Mouse (Mus musculus) cerebellum, adult 9-10 months (tissue): Measurements from ENCODE around the gene Ep300.
"Not testable (repeated sequence)": the region's sequence is repeated elsewhere in the genome, so short reads cannot be mapped to it uniquely, and the experiment has no call there.

Experiments
- DNase-seq: peaks from one replicate; pipeline ENCODE4 v3.0.0; 2022

Gene Ep300

DNA sequence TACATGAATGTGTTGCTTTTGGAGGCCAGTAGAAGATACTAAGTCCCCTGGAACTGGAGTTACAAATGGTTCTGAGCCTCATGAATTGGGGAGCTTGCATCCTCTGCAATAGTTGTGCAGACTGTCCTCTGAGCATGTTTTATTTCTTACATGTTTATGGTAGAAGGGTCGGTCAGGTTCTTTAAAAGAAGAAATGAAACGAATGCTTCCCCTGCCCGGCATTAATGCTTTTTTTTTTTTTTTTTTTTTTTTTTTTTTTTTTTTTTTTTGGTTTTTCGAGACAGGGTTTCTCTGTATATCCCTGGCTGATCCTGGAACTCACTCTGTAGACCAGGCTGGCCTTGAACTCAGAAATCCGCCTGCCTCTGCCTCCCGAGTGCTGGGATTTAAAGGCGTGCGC, 13.6 kb downstream of the Ep300 start:
- DNase-seq: not testable (repeated sequence)

DNA sequence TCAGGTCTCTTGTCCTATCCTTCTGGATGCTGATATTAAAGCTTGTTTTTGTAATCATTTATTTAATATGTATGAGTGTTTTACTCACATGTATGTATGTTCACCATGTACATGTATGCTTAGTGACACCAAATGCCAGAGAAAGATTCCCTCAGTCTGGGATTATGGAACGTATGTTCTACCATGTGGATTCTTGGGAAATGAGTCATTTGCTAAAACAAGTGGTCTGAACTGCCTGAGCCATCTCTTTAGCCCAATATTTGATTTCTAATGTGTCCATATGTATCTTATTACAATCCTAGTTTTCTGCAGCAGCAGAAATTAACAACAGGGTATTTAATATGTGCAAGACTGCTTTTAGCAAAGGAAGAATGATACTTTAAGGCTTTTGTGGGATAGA, 20.1 kb downstream of the Ep300 start:
- no peak for DNase-seq

DNA sequence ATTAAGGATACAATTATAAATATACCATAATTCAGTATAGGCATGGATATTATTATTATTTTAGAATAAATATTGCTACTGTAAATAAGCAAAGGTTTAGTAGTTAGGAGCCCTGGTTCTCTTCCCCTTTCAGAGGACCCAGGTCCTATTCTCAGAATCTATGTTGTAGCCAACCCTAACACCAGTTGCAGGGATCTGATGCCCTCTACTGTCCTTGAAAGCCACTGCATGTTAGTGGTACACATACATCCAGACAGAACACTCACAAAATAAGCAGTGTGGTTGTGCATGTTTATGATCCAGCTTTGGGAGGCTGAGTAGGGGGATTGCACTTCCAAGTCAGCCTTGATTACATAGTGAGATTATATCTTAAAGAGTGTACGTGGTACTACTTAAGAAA, 21.5 kb downstream of the Ep300 start:
- DNase-seq: no peak

DNA sequence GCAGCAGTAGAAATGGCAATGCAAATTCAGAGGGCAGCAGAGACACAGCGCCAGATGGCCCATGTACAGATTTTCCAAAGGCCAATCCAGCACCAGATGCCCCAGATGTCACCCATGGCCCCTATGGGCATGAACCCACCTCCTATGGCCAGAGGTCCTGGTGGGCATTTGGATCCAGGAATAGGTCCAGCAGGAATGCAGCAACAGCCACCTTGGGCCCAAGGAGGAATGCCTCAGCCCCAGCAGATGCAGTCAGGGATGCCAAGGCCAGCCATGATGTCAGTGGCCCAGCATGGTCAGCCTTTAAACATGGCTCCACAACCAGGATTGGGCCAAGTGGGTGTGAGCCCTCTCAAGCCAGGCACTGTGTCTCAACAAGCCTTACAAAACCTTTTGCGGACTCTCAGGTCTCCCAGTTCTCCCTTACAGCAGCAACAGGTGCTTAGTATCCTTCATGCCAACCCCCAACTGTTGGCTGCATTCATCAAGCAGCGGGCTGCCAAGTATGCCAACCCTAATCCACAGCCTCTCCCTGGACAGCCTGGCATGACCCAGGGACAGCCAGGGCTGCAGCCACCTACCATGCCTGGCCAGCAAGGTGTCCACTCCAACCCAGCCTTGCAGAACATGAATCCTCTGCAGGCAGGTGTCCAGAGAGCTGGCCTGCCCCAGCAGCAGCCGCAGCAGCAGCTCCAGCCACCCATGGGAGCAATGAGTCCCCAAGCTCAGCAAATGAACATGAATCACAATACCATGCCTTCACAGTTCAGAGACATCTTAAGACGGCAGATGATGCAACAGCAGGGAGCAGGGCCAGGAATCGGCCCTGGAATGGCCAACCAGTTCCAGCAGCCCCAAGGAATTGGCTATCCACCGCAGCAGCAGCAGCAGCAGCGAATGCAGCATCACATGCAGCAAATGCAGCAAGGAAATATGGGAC, 64.6 kb downstream of the Ep300 start:
- peak; percentile 77 for DNase-seq

- DNase-seq: peak; percentile 87
These were observed 65.5 kb downstream of the Ep300 start for GRCm38 (mm10) chr15:81650636-81651035.

- no peak for DNase-seq
These were observed 76.5 kb downstream of the Ep300 start for GRCm38 (mm10) chr15:81661701-81662100.

DNA sequence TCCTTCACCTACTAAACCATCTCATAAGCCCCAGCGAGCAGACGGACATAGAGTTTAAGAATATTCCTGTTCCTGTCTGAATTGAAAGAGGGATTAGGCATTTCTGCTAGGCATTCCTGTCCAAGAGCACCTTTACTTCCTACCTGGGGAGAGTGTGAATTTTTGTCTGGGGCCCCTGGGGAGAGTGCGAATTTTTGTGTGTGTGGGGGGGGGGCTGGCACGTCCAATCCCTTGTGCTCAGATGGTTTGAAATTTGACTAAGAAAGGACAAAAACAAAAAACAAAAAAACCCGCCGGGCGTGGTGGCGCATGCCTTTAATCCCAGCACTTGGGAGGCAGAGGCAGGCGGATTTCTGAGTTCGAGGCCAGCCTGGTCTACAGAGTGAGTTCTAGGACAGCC, 78.1 kb downstream of the Ep300 start:
- peak; percentile 24 for DNase-seq

- peak; percentile 88 for DNase-seq
These were observed 78.8 kb downstream of the Ep300 start, which contains the start of gene L3mbtl2 for GRCm38 (mm10) chr15:81663697-81664561. Gene L3mbtl2 (plus strand): TSS chr15:81663889.

DNA sequence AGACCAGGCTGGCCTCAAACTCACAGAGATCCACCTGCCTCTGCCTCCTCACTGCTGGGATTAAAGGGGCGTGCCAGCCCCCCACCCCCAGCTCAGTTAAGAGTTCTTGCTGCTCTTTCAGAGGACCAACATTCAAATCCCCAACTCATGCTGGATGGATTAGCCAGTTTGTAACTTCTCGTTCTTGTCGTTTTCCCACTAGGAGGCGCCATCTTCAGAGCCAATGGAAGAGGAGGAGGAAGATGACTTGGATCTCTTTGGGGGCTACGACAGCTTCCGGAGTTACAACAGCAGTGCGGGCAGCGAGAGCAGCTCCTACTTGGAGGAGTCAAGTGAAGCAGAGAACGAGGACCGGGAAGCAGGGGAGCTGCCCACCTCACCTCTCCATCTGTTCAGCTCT, 81.8 kb downstream of the Ep300 start:
- no peak for DNase-seq

GRCm38 (mm10) chr15:81670231-81670640, 85.1 kb downstream of the Ep300 start:
- DNase-seq: peak; percentile 38

DNA sequence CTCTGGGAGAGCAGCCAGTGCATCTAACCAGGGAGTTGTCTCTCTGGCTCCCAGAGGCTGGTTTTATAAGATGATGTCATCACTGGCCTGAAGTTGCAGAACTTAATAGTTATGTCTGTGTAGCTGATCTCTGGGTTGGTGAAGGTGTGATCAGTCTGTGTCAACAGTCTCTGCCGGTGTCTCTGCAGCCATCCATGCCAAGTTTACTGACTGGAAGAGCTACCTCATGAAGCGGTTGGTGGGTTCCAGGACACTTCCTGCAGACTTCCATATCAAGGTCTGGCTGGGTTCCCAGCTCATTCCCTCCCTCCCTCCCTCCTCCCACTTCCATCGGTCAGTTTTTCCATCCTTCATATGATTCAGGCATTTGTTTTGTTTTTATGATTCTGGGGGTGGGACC, 91.5 kb downstream of the Ep300 start:
- no peak for DNase-seq

DNA sequence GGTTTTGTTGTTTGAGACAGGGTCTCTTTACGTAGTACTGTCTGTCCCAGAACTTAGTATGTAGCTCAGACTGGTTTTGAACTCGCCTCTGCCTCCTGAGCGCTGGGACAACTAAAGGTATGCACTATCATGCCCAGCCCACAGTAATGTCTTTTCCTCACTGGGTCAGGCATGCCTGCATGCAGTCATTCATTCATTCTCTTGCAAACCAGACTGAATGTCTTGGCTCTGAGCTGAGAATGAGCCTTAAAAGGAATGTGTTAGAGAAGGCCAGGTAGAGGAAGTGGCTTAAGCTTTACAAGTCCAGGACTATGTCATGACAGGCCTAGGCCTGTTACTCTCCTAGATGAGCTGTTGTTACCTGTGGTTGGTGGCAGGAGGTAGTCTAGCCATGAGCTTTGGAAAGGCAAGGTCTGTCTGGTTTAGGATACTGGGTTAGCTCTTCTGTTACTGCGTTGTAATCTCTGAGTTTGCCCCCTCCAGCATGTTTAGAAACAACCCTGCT, 95.2 kb downstream of the Ep300 start:
- no peak for DNase-seq

GRCm38 (mm10) chr15:81693366-81693966, 108.3 kb downstream of the Ep300 start:
- DNase-seq: no peak

GRCm38 (mm10) chr15:81693967-81694881, 109.1 kb downstream of the Ep300 start:
- DNase-seq: peak; percentile 86

GRCm38 (mm10) chr15:81694891-81695290, 109.7 kb downstream of the Ep300 start:
- no peak for DNase-seq

GRCm38 (mm10) chr15:81697175-81697574, 112.0 kb downstream of the Ep300 start, which contains the start of gene Chadl:
Gene Chadl (minus strand): TSS chr15:81697287.
- DNase-seq: no peak

- DNase-seq: peak; percentile 62
These were observed 112.7 kb downstream of the Ep300 start for GRCm38 (mm10) chr15:81697847-81698246.

GRCm38 (mm10) chr15:81698532-81698931, 113.4 kb downstream of the Ep300 start:
- no peak for DNase-seq

GRCm38 (mm10) chr15:81700161-81700560, 115.0 kb downstream of the Ep300 start:
- no peak for DNase-seq

- DNase-seq: no peak
These were observed 115.5 kb downstream of the Ep300 start for GRCm38 (mm10) chr15:81700601-81701000.

- not testable (repeated sequence) for DNase-seq
These were observed 116.2 kb downstream of the Ep300 start for GRCm38 (mm10) chr15:81701350-81701749.
